Mouse (Mus musculus) mouse trophoblast stem cell (cell line): ENCODE measurements at regions not wholly inside any gene's neighbourhood (a gene's known extent, or its start where the extent isn't known, plus 50 kb on each side); places are given as distances from the start of the nearest gene placed in this dataset.
"Not testable (repeated sequence)": the region's sequence is repeated elsewhere in the genome, so short reads cannot be mapped to it uniquely, and the experiment has no call there.

ENCODE experiments used
- in situ Hi-C, 2 experiments: fragments of 300-500 bp; cut with MseI, MboI; formaldehyde crosslinking; loops; 2 replicates in 1 of 2; 3 replicates in 1 of 2; pipeline ENCODE4 v1.15.1; 2025

DNA sequence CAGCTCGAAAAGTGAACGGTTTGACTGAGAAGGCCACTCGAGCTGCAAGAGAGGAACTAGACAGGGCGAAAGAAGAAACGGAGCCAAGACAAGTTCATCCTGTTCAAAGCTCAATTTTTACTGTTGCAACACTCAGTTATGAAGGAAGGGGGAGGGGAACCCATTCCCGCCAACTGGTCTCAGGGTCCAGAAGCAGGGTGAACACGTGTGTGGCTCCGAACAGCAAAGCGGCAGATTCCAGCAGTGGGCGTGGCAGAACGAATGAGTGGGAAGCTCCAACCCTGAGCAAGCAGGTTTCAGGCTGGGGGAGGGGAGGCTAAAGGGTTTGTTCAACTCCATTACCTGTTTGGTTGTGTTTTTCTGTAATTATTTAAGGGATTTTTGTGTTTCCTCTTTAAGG lies 193.8 kb downstream of the Gm17267 start:
- in situ Hi-C loops, result not testable (repeated sequence)

GRCm38 (mm10) chrX:126223296-126223695 lies 205.9 kb downstream of the Gm17267 start:
- in situ Hi-C loops, result loop anchor here in 1 of 2 experiments (10.0 kb wide), 1 partner anchor 62 kb away; no protein-coding TSS in a partner anchor

- in situ Hi-C loops, result loop anchor here in 1 of 2 experiments (10.0 kb wide), 1 partner anchor 60 kb away; no protein-coding TSS in a partner anchor
These were observed 207.0 kb downstream of the Gm17267 start for GRCm38 (mm10) chrX:126224361-126224760.

- in situ Hi-C loops, result loop anchor here in 1 of 2 experiments (10.0 kb wide), 1 partner anchor 59 kb away; no protein-coding TSS in a partner anchor
These were observed 208.9 kb downstream of the Gm17267 start for GRCm38 (mm10) chrX:126226216-126226615.
